Mouse (Mus musculus): ENCODE data around the gene Clec4f. TPM values are rescaled to one million over a fixed set of nuclear protein-coding genes. Genes with fewer than 3 reads are reported as not detected.
A peak's percentile ranks its signal among the peaks of the same experiment; 100 is the strongest.

The Clec4f gene
- polyA plus RNA-seq, 1 experiment from 2014 or later = 0.07 TPM

GRCm38 (mm10) chr6:83599636-83600174 lies 56.3 kb downstream of the Clec4f start:
- H3K4me3 ChIP-seq (ENCODE audit: low read length) = no peak overlapping the region
- H3K27me3 ChIP-seq (ENCODE audit: insufficient read depth, low read length) = peaks cover 7% of the 10 kb centered on the region
- no peak for ATAC-seq (ENCODE audit: low FRiP score, low TSS enrichment)
- H3K9ac ChIP-seq (replicated peaks; ENCODE audit: low read length) = no peak overlapping the region
- H3K27ac ChIP-seq (ENCODE audit: low read length) = no peak overlapping the region
- no peak overlapping the region for H3K4me2 ChIP-seq (replicated peaks; ENCODE audit: low read depth, low read length)
- no peaks in the 10 kb centered on the region for H3K9me3 ChIP-seq (ENCODE audit: low read length)
- H3K36me3 ChIP-seq (ENCODE audit: insufficient read depth, low read length) = no peaks in the 10 kb centered on the region
- no peaks in the 10 kb centered on the region for H3K4me1 ChIP-seq (ENCODE audit: insufficient read depth, low read length)
- 71% methylated on average over 6 of the region's 6 CpGs for WGBS

GRCm38 (mm10) chr6:83599060-83599550 lies 56.9 kb downstream of the Clec4f start:
- Histone ChIP-seq H3K4me3 (ENCODE audit: low read length) (peak overlapping the region; percentile 30), H3K36me3 (ENCODE audit: insufficient read depth, low read length) (no peaks in the 10 kb centered on the region), H3K4me2 (replicated peaks; ENCODE audit: low read depth, low read length) (peak overlapping the region; percentile 59), H3K4me1 (ENCODE audit: insufficient read depth, low read length) (no peaks in the 10 kb centered on the region), H3K27me3 (ENCODE audit: insufficient read depth, low read length) (peaks cover 7% of the 10 kb centered on the region), H3K9ac (replicated peaks; ENCODE audit: low read length) (no peak overlapping the region), H3K9me3 (ENCODE audit: low read length) (no peaks in the 10 kb centered on the region), H3K27ac (ENCODE audit: low read length) (no peak overlapping the region)
- ATAC-seq (ENCODE audit: low FRiP score, low TSS enrichment) = peak; percentile 19; the same call in 1 of the 2 replicates
- WGBS = 37% methylated on average over 24 of the region's 24 CpGs

GRCm38 (mm10) chr6:83598646-83599045 lies 57.3 kb downstream of the Clec4f start:
- Histone ChIP-seq H3K27me3 (ENCODE audit: insufficient read depth, low read length) (peaks cover 7% of the 10 kb centered on the region), H3K36me3 (ENCODE audit: insufficient read depth, low read length) (no peaks in the 10 kb centered on the region), H3K4me3 (ENCODE audit: low read length) (peak overlapping the region; percentile 30), H3K9me3 (ENCODE audit: low read length) (no peaks in the 10 kb centered on the region), H3K9ac (replicated peaks; ENCODE audit: low read length) (no peak overlapping the region), H3K4me1 (ENCODE audit: insufficient read depth, low read length) (no peaks in the 10 kb centered on the region), H3K27ac (ENCODE audit: low read length) (no peak overlapping the region), H3K4me2 (replicated peaks; ENCODE audit: low read depth, low read length) (peak overlapping the region; percentile 59)
- no peak for ATAC-seq (ENCODE audit: low FRiP score, low TSS enrichment)
- WGBS = 7% methylated on average over 9 of the region's 9 CpGs

- no peaks in the 10 kb centered on the region for H3K9me3 ChIP-seq (ENCODE audit: low read length)
- H3K27ac ChIP-seq (ENCODE audit: low read length) = no peak overlapping the region
- no peaks in the 10 kb centered on the region for H3K36me3 ChIP-seq (ENCODE audit: insufficient read depth, low read length)
- H3K4me2 ChIP-seq (replicated peaks; ENCODE audit: low read depth, low read length) = no peak overlapping the region
- H3K27me3 ChIP-seq (ENCODE audit: insufficient read depth, low read length) = peaks cover 7% of the 10 kb centered on the region
- no peak overlapping the region for H3K9ac ChIP-seq (replicated peaks; ENCODE audit: low read length)
- no peaks in the 10 kb centered on the region for H3K4me1 ChIP-seq (ENCODE audit: insufficient read depth, low read length)
- WGBS = 59% methylated on average over 3 of the region's 3 CpGs
- H3K4me3 ChIP-seq (ENCODE audit: low read length) = no peak overlapping the region
- no peak for ATAC-seq (ENCODE audit: low FRiP score, low TSS enrichment)
Measured at GRCm38 (mm10) chr6:83597988-83598387, 58.0 kb downstream of the Clec4f start.

- Histone ChIP-seq H3K27ac (ENCODE audit: low read length) (no peak overlapping the region), H3K4me1 (ENCODE audit: insufficient read depth, low read length) (no peaks in the 10 kb centered on the region), H3K4me3 (ENCODE audit: low read length) (no peak overlapping the region), H3K4me2 (replicated peaks; ENCODE audit: low read depth, low read length) (no peak overlapping the region), H3K36me3 (ENCODE audit: insufficient read depth, low read length) (no peaks in the 10 kb centered on the region), H3K27me3 (ENCODE audit: insufficient read depth, low read length) (peaks cover 7% of the 10 kb centered on the region), H3K9me3 (ENCODE audit: low read length) (no peaks in the 10 kb centered on the region), H3K9ac (replicated peaks; ENCODE audit: low read length) (no peak overlapping the region)
- ATAC-seq (ENCODE audit: low FRiP score, low TSS enrichment) = no peak
- 91% methylated on average over 2 of the region's 2 CpGs for WGBS
Measured at GRCm38 (mm10) chr6:83595035-83595434, 61.0 kb downstream of the Clec4f start.

Other genes starting within 250 kb of the Clec4f start
- 48.9 and 65.3 TPM in 2 replicates for gene Tet3, start 197.1 kb downstream of the Clec4f start, polyA plus RNA-seq (2015; fragmentation: Nextera tagmentation; extraction: Ambion mirVana)
- 85.8 and 95.8 TPM in 2 replicates for gene Dguok, start 149.2 kb downstream of the Clec4f start, polyA plus RNA-seq (2015; fragmentation: Nextera tagmentation; extraction: Ambion mirVana)
- gene Actg2, start 119.9 kb downstream of the Clec4f start, polyA plus RNA-seq (2015; fragmentation: Nextera tagmentation; extraction: Ambion mirVana) = 21.2 and 182 TPM in 2 replicates
- 28.5 and 29.4 TPM in 2 replicates for gene Stambp, start 83.5 kb downstream of the Clec4f start, polyA plus RNA-seq (2015; fragmentation: Nextera tagmentation; extraction: Ambion mirVana)
- not detected in 2 replicates for gene Cd207, start 21.7 kb upstream of the Clec4f start, polyA plus RNA-seq (2015; fragmentation: Nextera tagmentation; extraction: Ambion mirVana)
- gene Vax2, start 55.1 kb upstream of the Clec4f start, polyA plus RNA-seq (2015; fragmentation: Nextera tagmentation; extraction: Ambion mirVana) = not detected in 2 replicates
- 14.1 and 15.8 TPM in 2 replicates for gene Atp6v1b1, start 86.8 kb upstream of the Clec4f start, polyA plus RNA-seq (2015; fragmentation: Nextera tagmentation; extraction: Ambion mirVana)
- 0.19 and 0.30 TPM in 2 replicates for gene Ankrd53, start 106.5 kb upstream of the Clec4f start, polyA plus RNA-seq (2015; fragmentation: Nextera tagmentation; extraction: Ambion mirVana)
- 98.9 and 101 TPM in 2 replicates for gene Tex261, start 119.6 kb upstream of the Clec4f start, polyA plus RNA-seq (2015; fragmentation: Nextera tagmentation; extraction: Ambion mirVana)
- 60.7 and 60.9 TPM in 2 replicates for gene Nagk, start 138.8 kb upstream of the Clec4f start, polyA plus RNA-seq (2015; fragmentation: Nextera tagmentation; extraction: Ambion mirVana)
- gene Paip2b, start 175.6 kb upstream of the Clec4f start, polyA plus RNA-seq (2015; fragmentation: Nextera tagmentation; extraction: Ambion mirVana) = 17.4 and 18.1 TPM in 2 replicates
- 48.4 and 58.8 TPM in 2 replicates for gene Zfp638, start 210.9 kb upstream of the Clec4f start, polyA plus RNA-seq (2015; fragmentation: Nextera tagmentation; extraction: Ambion mirVana)